Mouse (Mus musculus) NIH3T3 (cell line): Measurements from ENCODE around the gene Foxn3.

ENCODE experiments used
- DNase-seq: peaks from one replicate; pipeline ENCODE4 v3.0.0-alpha.2; 2012; ENCODE audit warnings: low read depth

The Foxn3 gene

GRCm38 (mm10) chr12:99563219-99564059 lies at the start of gene Foxn3:
Gene Foxn3 (minus strand): TSS chr12:99563582.
- peak; percentile 65 for DNase-seq

DNA sequence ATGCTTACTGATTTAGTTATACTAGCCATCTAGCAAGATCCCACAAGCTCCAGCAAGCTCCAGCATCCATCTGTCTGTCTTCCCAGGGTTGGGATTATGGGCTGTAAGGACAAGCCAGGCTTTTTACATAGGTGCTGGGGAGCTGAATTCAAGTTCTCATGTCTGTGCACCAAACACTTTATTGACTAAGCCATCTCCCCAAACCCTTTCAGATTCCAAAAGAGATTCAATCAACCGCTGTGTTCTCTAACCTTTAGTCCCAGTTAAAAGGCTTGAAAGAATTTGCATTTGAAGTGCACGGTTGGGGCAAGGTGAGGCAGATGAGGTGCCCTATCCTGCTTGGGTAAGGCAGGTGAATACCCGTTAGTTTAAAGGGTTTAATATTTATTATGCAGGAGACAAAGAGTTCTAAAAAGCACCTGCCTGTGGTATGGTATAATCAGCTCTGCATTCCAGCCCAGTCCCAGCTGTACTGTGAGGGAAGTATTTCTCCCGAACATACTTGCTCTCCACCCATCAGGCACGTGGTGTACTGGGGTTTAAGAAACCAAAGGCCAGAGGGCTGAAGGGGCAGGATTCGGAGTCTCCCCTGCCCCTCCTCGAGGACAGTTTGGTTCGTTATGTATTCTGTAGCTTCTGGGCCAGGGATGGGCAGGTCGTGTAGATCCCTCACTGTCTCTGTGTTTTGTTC lies 48.9 kb upstream of the Foxn3 start:
- no peak for DNase-seq

DNA sequence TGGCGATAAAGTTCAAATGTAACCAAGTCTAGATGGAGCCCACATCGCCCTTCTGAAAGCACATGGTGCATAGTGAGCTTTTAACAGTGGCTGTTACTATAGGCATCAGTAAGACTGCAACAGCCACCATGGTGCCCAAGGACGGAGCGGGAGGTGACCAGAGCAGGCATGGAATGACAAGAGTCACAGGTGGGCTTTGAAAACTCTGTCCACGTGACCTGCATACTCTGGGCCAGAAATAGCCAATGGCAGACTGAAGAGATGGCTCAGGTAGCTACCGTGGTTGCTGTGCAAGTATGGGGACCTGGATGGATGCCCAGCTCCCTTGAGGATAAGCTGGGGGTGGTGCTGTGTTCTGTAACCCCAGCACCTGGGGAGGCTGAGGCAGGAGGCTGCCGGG lies 47.5 kb upstream of the Foxn3 start:
- DNase-seq, result no peak

DNA sequence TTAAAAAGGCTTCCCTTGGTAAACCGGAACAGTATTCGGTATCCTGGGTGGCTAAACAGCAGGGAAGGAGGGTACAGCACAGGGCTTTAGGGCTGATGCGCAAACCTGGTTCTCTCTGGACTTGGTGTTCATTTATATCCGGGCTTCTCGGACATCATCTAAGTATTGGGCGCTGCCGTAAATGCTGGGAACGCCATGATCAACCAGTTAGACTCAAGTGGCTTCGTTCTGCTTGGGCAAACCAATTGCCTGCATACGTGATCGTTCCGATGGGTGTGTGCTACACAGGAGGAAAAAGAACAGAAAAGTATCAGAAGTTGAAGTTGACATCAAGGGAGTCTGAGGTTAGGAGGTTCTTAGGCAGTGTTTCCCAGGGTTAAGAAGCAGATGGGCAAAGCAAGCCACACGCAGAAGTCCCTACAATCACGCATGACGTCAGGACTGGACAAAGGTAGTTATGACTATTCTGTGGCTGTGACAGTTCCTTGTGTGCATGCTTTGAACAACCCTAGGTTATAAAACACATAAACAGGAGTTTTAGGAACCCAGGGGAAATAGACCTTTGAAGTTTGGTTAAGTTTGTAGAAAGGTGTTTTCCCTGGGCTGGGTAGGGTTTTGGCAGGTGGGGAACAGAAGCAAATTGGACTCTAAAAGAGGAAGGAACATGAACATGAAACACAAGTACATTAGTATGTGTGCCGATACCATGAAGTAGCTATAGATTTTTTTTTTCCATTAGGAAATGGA lies 46.9 kb upstream of the Foxn3 start:
- DNase-seq, result no peak

DNA sequence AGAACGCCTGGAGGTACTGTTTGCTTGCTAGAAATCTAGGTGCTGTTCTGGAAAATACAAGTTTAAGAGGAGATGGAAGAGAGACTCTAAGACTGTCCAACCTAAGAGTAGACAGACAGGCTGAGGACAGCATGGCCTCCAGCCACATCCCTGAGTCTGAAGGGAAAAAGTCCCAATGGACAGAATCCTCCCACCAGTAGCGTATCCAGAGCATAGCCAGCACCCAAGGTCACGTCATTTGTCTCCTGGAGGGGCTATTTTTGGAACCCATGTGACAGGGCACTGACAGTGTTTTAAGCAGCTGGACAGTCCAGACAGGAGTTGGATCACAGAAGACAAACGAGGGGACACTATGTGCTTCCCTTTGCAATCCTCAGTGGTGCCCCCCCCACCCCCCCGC lies 46.3 kb upstream of the Foxn3 start:
- no peak for DNase-seq

DNA sequence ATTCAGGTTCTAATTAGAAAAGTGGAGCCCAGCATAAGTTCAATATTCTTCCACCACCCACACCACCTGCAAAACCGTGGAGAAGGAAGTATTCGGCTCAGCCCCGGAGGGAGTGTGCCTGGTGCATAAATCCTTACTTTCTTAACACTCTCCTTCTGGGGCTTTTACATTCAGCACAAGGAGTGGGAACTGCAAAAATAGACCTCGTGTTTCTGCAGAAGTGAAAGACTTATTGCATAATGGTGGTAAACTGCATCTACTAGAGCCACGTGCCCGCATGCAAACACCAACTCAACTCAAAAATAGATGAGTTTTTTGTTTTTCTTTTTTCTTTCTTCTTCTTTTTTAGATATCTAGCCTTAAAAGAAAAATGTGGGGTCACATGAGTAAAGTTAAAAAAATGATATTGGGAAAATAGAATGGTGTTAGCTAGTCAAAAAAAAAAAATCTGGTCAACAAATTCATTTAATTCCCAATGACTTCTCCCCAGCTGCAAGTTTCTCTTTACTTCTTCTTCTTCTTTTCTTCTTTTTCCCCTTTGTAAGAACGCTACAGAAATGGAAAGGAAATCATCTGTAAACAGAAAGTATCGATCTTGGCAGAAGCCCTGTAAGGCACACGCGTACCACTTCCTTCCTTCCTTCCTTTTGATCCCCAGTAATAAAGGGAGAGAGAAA lies 45.0 kb upstream of the Foxn3 start:
- no peak for DNase-seq

GRCm38 (mm10) chr12:99603381-99603780 lies 40.0 kb upstream of the Foxn3 start:
- DNase-seq, result no peak

GRCm38 (mm10) chr12:99601841-99602240 lies 38.5 kb upstream of the Foxn3 start:
- DNase-seq, result no peak

GRCm38 (mm10) chr12:99601392-99601791 lies 38.0 kb upstream of the Foxn3 start:
- DNase-seq, result no peak

- no peak for DNase-seq
These were observed 36.2 kb upstream of the Foxn3 start for GRCm38 (mm10) chr12:99599606-99600005.

- no peak for DNase-seq
These were observed 33.0 kb upstream of the Foxn3 start for GRCm38 (mm10) chr12:99596397-99596796.

- DNase-seq, result no peak
These were observed 24.0 kb upstream of the Foxn3 start for GRCm38 (mm10) chr12:99587338-99587737.

DNA sequence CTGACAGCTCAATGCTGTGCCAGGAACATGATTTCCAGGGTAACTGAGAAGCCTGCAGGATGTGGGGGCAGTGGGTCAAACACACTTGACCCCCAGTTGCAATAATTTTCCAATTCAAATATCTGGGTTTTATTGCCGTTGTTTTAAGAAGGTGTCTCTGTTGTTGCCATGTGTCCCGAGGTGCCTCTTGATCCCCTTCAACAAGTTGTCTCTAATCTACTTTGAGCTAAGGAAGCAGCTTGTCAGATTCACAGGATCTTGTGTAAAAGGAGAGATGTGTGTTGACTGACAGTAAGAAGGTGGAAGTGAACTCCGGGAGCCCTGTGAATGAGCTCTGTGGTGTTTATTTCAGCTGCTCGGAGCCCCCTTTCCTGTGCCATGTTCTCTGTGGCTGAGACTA lies 16.6 kb upstream of the Foxn3 start:
- DNase-seq, result no peak

- no peak for DNase-seq
These were observed 13.3 kb upstream of the Foxn3 start for GRCm38 (mm10) chr12:99576682-99577081.

- no peak for DNase-seq
These were observed 10.9 kb upstream of the Foxn3 start for GRCm38 (mm10) chr12:99574299-99574698.

DNA sequence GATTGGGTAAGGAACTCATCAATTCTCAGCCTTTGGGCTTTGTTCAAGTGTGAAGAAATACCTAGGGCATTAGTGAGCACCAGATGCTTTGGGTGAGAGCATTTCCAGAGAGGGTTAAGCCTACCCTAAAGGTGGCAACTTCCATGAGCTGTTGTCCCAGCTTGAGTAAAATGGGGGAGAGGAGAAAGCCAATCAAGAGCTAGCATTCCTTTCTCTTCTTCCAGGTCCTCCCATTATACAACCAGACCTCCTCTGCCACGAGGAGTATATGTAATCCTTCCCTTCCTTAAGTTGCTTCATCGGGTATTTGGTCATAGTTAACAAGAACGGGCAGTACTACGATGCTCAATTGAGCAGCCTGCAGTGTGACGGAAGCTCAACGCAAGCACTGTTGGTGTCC lies 9.7 kb upstream of the Foxn3 start:
- DNase-seq, result no peak

GRCm38 (mm10) chr12:99571999-99572398 lies 8.6 kb upstream of the Foxn3 start:
- DNase-seq, result no peak

DNA sequence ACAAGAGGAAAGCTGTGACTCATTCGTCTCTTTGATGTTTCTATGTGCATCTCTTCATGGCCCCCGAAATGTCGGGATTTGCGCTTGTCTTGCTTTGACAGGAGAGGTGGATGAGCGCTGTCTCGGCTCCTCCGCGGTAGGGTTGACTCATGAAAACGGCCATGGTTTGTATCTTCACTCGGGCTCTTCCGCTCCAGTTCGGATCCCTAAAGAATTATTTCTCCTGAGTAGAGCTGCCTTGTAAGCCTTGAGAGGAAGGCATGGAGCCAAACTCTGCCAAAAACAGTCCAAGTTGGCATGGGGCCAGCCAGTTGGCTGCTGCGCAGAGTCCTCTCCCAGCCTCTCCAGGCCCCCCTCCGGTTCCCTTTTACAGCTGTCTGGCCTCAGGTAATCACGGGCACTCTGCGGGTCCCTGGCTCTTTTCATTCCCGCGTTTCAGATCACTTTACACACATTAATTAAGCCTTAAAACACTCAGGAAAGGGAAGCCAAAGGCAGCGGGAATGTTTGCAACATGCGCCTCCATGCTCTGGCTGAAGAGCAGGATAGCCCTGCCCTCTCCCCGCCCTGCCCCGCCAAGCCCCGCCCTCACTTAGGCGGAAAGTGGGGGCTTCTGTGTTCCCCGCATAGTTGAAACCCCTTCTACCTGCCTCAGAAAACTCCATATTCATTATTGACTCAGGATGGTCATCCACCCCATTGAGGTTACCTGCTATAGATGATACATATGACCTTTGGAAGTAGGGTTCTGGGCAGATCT lies 7.0 kb upstream of the Foxn3 start:
- DNase-seq, result peak; percentile 9

GRCm38 (mm10) chr12:99565606-99566005 lies 2.2 kb upstream of the Foxn3 start:
- no peak for DNase-seq

- no peak for DNase-seq
These were observed 1.0 kb upstream of the Foxn3 start for GRCm38 (mm10) chr12:99564301-99564910.

DNA sequence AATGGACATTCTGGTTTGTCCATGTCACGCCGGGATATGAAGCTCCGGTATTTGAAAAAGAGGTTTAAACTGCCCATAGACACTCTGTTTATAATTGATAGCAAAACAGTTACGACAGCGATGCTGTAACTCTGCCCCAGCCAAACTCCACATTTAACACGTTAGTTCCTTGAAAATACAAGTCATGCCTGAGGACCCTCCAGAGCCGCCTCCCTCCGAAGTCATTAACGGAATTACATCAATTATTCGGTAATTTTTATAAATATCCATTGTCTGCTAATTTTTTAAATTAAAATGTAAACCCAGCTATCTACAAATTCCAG lies 554 bp downstream of the Foxn3 start:
- peak; percentile 20 for DNase-seq
